Mouse (Mus musculus): ENCODE data around the gene Banp. TPM values are rescaled to one million over a fixed set of nuclear protein-coding genes. Genes with fewer than 3 reads are reported as not detected.

Gene Banp
- polyA plus RNA-seq, 1 experiment from 2014 or later, result 9.4 TPM

- H3K4me2 ChIP-seq (replicated peaks; ENCODE audit: low read depth), result no peak overlapping the region
- H3K36me3 ChIP-seq (ENCODE audit: control insufficient read depth, insufficient read depth), result no peaks in the 10 kb centered on the region
- TF ChIP-seq CTCF (IDR thresholded peaks at IDR 0.05; ENCODE audit: low read depth), result no peak
- no peak for ATAC-seq
- H3K9ac ChIP-seq (ENCODE audit: low read depth, low read length), result no peak overlapping the region
- no peaks in the 10 kb centered on the region for H3K27me3 ChIP-seq (replicated peaks; ENCODE audit: control insufficient read depth, insufficient read depth, low read length)
- H3K4me3 ChIP-seq (ENCODE audit: low read depth, low read length), result no peak overlapping the region
- H3K27ac ChIP-seq (ENCODE audit: low read depth, low read length), result no peak overlapping the region
- no peaks in the 10 kb centered on the region for H3K9me3 ChIP-seq (ENCODE audit: control insufficient read depth)
- H3K4me1 ChIP-seq (replicated peaks; ENCODE audit: control insufficient read depth, insufficient read depth, low read length), result peaks cover 13% of the 10 kb centered on the region
- 71% methylated on average over 3 of the region's 3 CpGs for WGBS
Observed at GRCm38 (mm10) chr8:121962892-121963291, 13.3 kb downstream of the Banp start.

- no peaks in the 10 kb centered on the region for H3K36me3 ChIP-seq (ENCODE audit: control insufficient read depth, insufficient read depth)
- no peak overlapping the region for H3K27ac ChIP-seq (ENCODE audit: low read depth, low read length)
- peak; percentile 46 for TF ChIP-seq CTCF (IDR thresholded peaks at IDR 0.05; ENCODE audit: low read depth)
- no peak for ATAC-seq
- no peaks in the 10 kb centered on the region for H3K9me3 ChIP-seq (ENCODE audit: control insufficient read depth)
- no peak overlapping the region for H3K4me2 ChIP-seq (replicated peaks; ENCODE audit: low read depth)
- H3K4me3 ChIP-seq (ENCODE audit: low read depth, low read length), result no peak overlapping the region
- 88% methylated on average over 8 of the region's 8 CpGs for WGBS
- no peaks in the 10 kb centered on the region for H3K27me3 ChIP-seq (replicated peaks; ENCODE audit: control insufficient read depth, insufficient read depth, low read length)
- H3K4me1 ChIP-seq (replicated peaks; ENCODE audit: control insufficient read depth, insufficient read depth, low read length), result peaks cover 19% of the 10 kb centered on the region
- no peak overlapping the region for H3K9ac ChIP-seq (ENCODE audit: low read depth, low read length)
Observed at GRCm38 (mm10) chr8:121964716-121965512, 15.4 kb downstream of the Banp start.

- no peaks in the 10 kb centered on the region for H3K36me3 ChIP-seq (ENCODE audit: control insufficient read depth, insufficient read depth)
- WGBS, result 56% methylated on average over 5 of the region's 5 CpGs
- no peak for TF ChIP-seq CTCF (IDR thresholded peaks at IDR 0.05; ENCODE audit: low read depth)
- H3K27ac ChIP-seq (ENCODE audit: low read depth, low read length), result no peak overlapping the region
- no peaks in the 10 kb centered on the region for H3K9me3 ChIP-seq (ENCODE audit: control insufficient read depth)
- no peak for ATAC-seq
- H3K4me2 ChIP-seq (replicated peaks; ENCODE audit: low read depth), result no peak overlapping the region
- H3K9ac ChIP-seq (ENCODE audit: low read depth, low read length), result no peak overlapping the region
- no peaks in the 10 kb centered on the region for H3K27me3 ChIP-seq (replicated peaks; ENCODE audit: control insufficient read depth, insufficient read depth, low read length)
- H3K4me3 ChIP-seq (ENCODE audit: low read depth, low read length), result no peak overlapping the region
- H3K4me1 ChIP-seq (replicated peaks; ENCODE audit: control insufficient read depth, insufficient read depth, low read length), result peaks cover 19% of the 10 kb centered on the region
Observed at GRCm38 (mm10) chr8:121966110-121966509, 16.6 kb downstream of the Banp start.

GRCm38 (mm10) chr8:121966714-121967448 lies 17.3 kb downstream of the Banp start:
- H3K27ac ChIP-seq (ENCODE audit: low read depth, low read length), result 0 out of 2 replicates have a peak overlapping the region, but pooled peaks have one; percentile 28
- WGBS, result 53% methylated on average over 7 of the region's 7 CpGs
- no peak for TF ChIP-seq CTCF (IDR thresholded peaks at IDR 0.05; ENCODE audit: low read depth)
- no peaks in the 10 kb centered on the region for H3K27me3 ChIP-seq (replicated peaks; ENCODE audit: control insufficient read depth, insufficient read depth, low read length)
- peaks cover 19% of the 10 kb centered on the region for H3K4me1 ChIP-seq (replicated peaks; ENCODE audit: control insufficient read depth, insufficient read depth, low read length)
- 0 out of 2 replicates have a peak overlapping the region, but pooled peaks have one; percentile 31 for H3K9ac ChIP-seq (ENCODE audit: low read depth, low read length)
- no peak overlapping the region for H3K4me3 ChIP-seq (ENCODE audit: low read depth, low read length)
- 0 out of 2 replicates have a peak overlapping the region, but pooled peaks have one; percentile 17 for H3K4me2 ChIP-seq (replicated peaks; ENCODE audit: low read depth)
- peak; percentile 68 for ATAC-seq
- no peaks in the 10 kb centered on the region for H3K9me3 ChIP-seq (ENCODE audit: control insufficient read depth)
- no peaks in the 10 kb centered on the region for H3K36me3 ChIP-seq (ENCODE audit: control insufficient read depth, insufficient read depth)

GRCm38 (mm10) chr8:121967977-121968376 lies 18.4 kb downstream of the Banp start:
- 33% methylated on average over 4 of the region's 4 CpGs for WGBS
- H3K9ac ChIP-seq (ENCODE audit: low read depth, low read length), result no peak overlapping the region
- H3K9me3 ChIP-seq (ENCODE audit: control insufficient read depth), result no peaks in the 10 kb centered on the region
- H3K27me3 ChIP-seq (replicated peaks; ENCODE audit: control insufficient read depth, insufficient read depth, low read length), result no peaks in the 10 kb centered on the region
- peaks cover 19% of the 10 kb centered on the region for H3K4me1 ChIP-seq (replicated peaks; ENCODE audit: control insufficient read depth, insufficient read depth, low read length)
- H3K27ac ChIP-seq (ENCODE audit: low read depth, low read length), result no peak overlapping the region
- no peak overlapping the region for H3K4me2 ChIP-seq (replicated peaks; ENCODE audit: low read depth)
- no peak for TF ChIP-seq CTCF (IDR thresholded peaks at IDR 0.05; ENCODE audit: low read depth)
- H3K4me3 ChIP-seq (ENCODE audit: low read depth, low read length), result no peak overlapping the region
- no peaks in the 10 kb centered on the region for H3K36me3 ChIP-seq (ENCODE audit: control insufficient read depth, insufficient read depth)
- ATAC-seq, result no peak

- Histone ChIP-seq H3K27ac (ENCODE audit: low read depth, low read length) (no peak overlapping the region), H3K4me3 (ENCODE audit: low read depth, low read length) (no peak overlapping the region)
Observed at GRCm38 (mm10) chr8:121968542-121968941, 19.0 kb downstream of the Banp start.

More at GRCm38 (mm10) chr8:121968542-121968941, 19.0 kb downstream of the Banp start:
- TF ChIP-seq CTCF (IDR thresholded peaks at IDR 0.05; ENCODE audit: low read depth), result no peak
- Histone ChIP-seq H3K9ac (ENCODE audit: low read depth, low read length) (no peak overlapping the region), H3K36me3 (ENCODE audit: control insufficient read depth, insufficient read depth) (no peaks in the 10 kb centered on the region), H3K9me3 (ENCODE audit: control insufficient read depth) (no peaks in the 10 kb centered on the region), H3K27me3 (replicated peaks; ENCODE audit: control insufficient read depth, insufficient read depth, low read length) (no peaks in the 10 kb centered on the region), H3K4me1 (replicated peaks; ENCODE audit: control insufficient read depth, insufficient read depth, low read length) (peaks cover 19% of the 10 kb centered on the region), H3K4me2 (replicated peaks; ENCODE audit: low read depth) (no peak overlapping the region)
- no peak for ATAC-seq
- WGBS, result 40% methylated on average over 4 of the region's 4 CpGs

Data from intestine, postnatal 0 days (tissue).